Mouse (Mus musculus) forebrain, embryonic 12.5 days (tissue): ENCODE measurements at regions not wholly inside any gene's neighbourhood (a gene's known extent, or its start where the extent isn't known, plus 50 kb on each side); places are given as distances from the start of the nearest gene placed in this dataset.

Experiments used
- ATAC-seq: fragments of 200-750 bp; cut with Nextera tagmentation; 2 replicates; pipeline ENCODE4 v1.8.0; 2017; ENCODE audit warnings: moderate TSS enrichment; ENCODE audit not compliant: low FRiP score
- H3K27ac ChIP-seq: fragments of 300-500 bp; sonication (generic); 2 replicates; pipeline ENCODE4 v1.5.1; 2016; ENCODE audit warnings: mild to moderate bottlenecking
- H3K27me3 ChIP-seq: fragments of 300-500 bp; sonication (generic); 2 replicates; pipeline ENCODE4 v1.6.1; 2016; ENCODE audit warnings: mild to moderate bottlenecking
- H3K36me3 ChIP-seq: fragments of 300-500 bp; sonication (generic); replicated peaks from 2 replicates; pipeline ENCODE4 v1.6.1; 2016; ENCODE audit warnings: mild to moderate bottlenecking
- H3K4me1 ChIP-seq: fragments of 300-500 bp; sonication (generic); 2 replicates; pipeline ENCODE4 v1.6.1; 2016
- H3K4me2 ChIP-seq: fragments of 300-500 bp; sonication (generic); 2 replicates; pipeline ENCODE4 v1.6.1; 2016; ENCODE audit warnings: mild to moderate bottlenecking, moderate library complexity
- H3K4me3 ChIP-seq: fragments of 300-500 bp; sonication (generic); replicated peaks from 2 replicates; pipeline ENCODE4 v1.5.1; 2016; ENCODE audit warnings: mild to moderate bottlenecking
- H3K9ac ChIP-seq: fragments of 300-500 bp; sonication (generic); 2 replicates; pipeline ENCODE4 v1.6.1; 2016; ENCODE audit warnings: mild to moderate bottlenecking
- H3K9me3 ChIP-seq: fragments of 300-500 bp; sonication (generic); 2 replicates; pipeline ENCODE4 v1.6.1; 2016
- WGBS: fragments of 180-500 bp; shearing (Covaris S2); methylation state at CpG from one replicate; pipeline ENCODE4 v1.1.7; 2016; 5-methylcytosine and 5-hydroxymethylcytosine counted together

- no peak overlapping the region for H3K9ac ChIP-seq
- peak overlapping the region; percentile 62; the same call in 1 of the 2 replicates for H3K27ac ChIP-seq
- peak; percentile 91 for ATAC-seq
- 38% methylated on average over 16 of the region's 16 CpGs for WGBS
- H3K36me3 ChIP-seq = no peaks in the 10 kb centered on the region
- H3K4me3 ChIP-seq = no peak overlapping the region
- H3K9me3 ChIP-seq = no peaks in the 10 kb centered on the region
- H3K4me2 ChIP-seq = no peak overlapping the region
- H3K27me3 ChIP-seq = peaks cover 15% of the 10 kb centered on the region; the same call in 1 of the 2 replicates
- peaks cover 10% of the 10 kb centered on the region; the same call in 1 of the 2 replicates for H3K4me1 ChIP-seq
These were observed 741.8 kb upstream of the Arrdc4 start for GRCm38 (mm10) chr7:69490566-69491466.

GRCm38 (mm10) chr7:69488630-69489029 lies 739.6 kb upstream of the Arrdc4 start:
- peaks cover 10% of the 10 kb centered on the region; the same call in 1 of the 2 replicates for H3K4me1 ChIP-seq
- no peaks in the 10 kb centered on the region for H3K9me3 ChIP-seq
- H3K9ac ChIP-seq = no peak overlapping the region
- no peaks in the 10 kb centered on the region for H3K36me3 ChIP-seq
- H3K27me3 ChIP-seq = peaks cover 11% of the 10 kb centered on the region; the same call in 1 of the 2 replicates
- no peak for ATAC-seq
- WGBS = 63% methylated on average over 6 of the region's 6 CpGs
- no peak overlapping the region for H3K4me3 ChIP-seq
- H3K27ac ChIP-seq = no peak overlapping the region
- H3K4me2 ChIP-seq = no peak overlapping the region

GRCm38 (mm10) chr7:69487111-69487510 lies 738.1 kb upstream of the Arrdc4 start:
- 78% methylated on average over 3 of the region's 3 CpGs for WGBS
- no peak for ATAC-seq
- Histone ChIP-seq H3K4me1 (peaks cover 1% of the 10 kb centered on the region; the same call in 1 of the 2 replicates), H3K27ac (no peak overlapping the region), H3K4me2 (no peak overlapping the region), H3K4me3 (no peak overlapping the region), H3K27me3 (peaks cover 2% of the 10 kb centered on the region; the same call in 1 of the 2 replicates), H3K9ac (no peak overlapping the region), H3K9me3 (no peaks in the 10 kb centered on the region), H3K36me3 (no peaks in the 10 kb centered on the region)

GRCm38 (mm10) chr7:69484552-69484951 lies 735.5 kb upstream of the Arrdc4 start:
- Histone ChIP-seq H3K36me3 (no peaks in the 10 kb centered on the region), H3K4me1 (no peaks in the 10 kb centered on the region), H3K27ac (no peak overlapping the region), H3K27me3 (no peaks in the 10 kb centered on the region), H3K9me3 (no peaks in the 10 kb centered on the region), H3K4me3 (no peak overlapping the region), H3K4me2 (no peak overlapping the region), H3K9ac (no peak overlapping the region)
- ATAC-seq = no peak
- 93% methylated on average over 4 of the region's 4 CpGs for WGBS
